Mouse (Mus musculus) forebrain, embryonic 13.5 days (tissue): ENCODE measurements around the gene Zcwpw1. TPM values are rescaled to one million over a fixed set of nuclear protein-coding genes. Genes with fewer than 3 reads are reported as not detected.
"Not testable (repeated sequence)": the region's sequence is repeated elsewhere in the genome, so short reads cannot be mapped to it uniquely, and the experiment has no call there.

ENCODE experiments used
- ATAC-seq: fragments of 200-750 bp; cut with Nextera tagmentation; 2 replicates; pipeline ENCODE4 v1.8.0; 2017
- H3K27ac ChIP-seq: fragments of 300-500 bp; sonication (generic); 2 replicates; pipeline ENCODE4 v1.5.1; 2015; ENCODE audit warnings: inconsistent platforms, mild to moderate bottlenecking, moderate library complexity
- H3K27me3 ChIP-seq: fragments of 300-500 bp; sonication (generic); 2 replicates; pipeline ENCODE4 v1.6.1; 2015; ENCODE audit warnings: mild to moderate bottlenecking, inconsistent platforms
- H3K36me3 ChIP-seq: fragments of 300-500 bp; sonication (generic); 2 replicates; pipeline ENCODE4 v1.6.1; 2015; ENCODE audit warnings: mild to moderate bottlenecking, inconsistent platforms; ENCODE audit not compliant: poor library complexity, severe bottlenecking
- H3K4me1 ChIP-seq: fragments of 300-500 bp; sonication (generic); 2 replicates; pipeline ENCODE4 v1.6.1; 2015; ENCODE audit warnings: inconsistent platforms
- H3K4me2 ChIP-seq: fragments of 300-500 bp; sonication (generic); 2 replicates; pipeline ENCODE4 v1.6.1; 2015; ENCODE audit warnings: inconsistent platforms, mild to moderate bottlenecking, moderate library complexity
- H3K4me3 ChIP-seq: fragments of 300-500 bp; sonication (generic); 2 replicates; pipeline ENCODE4 v1.5.1; 2015; ENCODE audit warnings: mild to moderate bottlenecking, inconsistent platforms
- H3K9ac ChIP-seq: fragments of 300-500 bp; sonication (generic); 2 replicates; pipeline ENCODE4 v1.6.1; 2015; ENCODE audit warnings: mild to moderate bottlenecking, inconsistent platforms
- H3K9me3 ChIP-seq: fragments of 300-500 bp; sonication (generic); replicated peaks from 2 replicates; pipeline ENCODE4 v1.6.1; 2016; ENCODE audit warnings: inconsistent platforms
- WGBS: fragments of 180-500 bp; shearing (Covaris S2); methylation state at CpG from one replicate; pipeline ENCODE4 v1.1.7; 2015; 5-methylcytosine and 5-hydroxymethylcytosine counted together
- polyA plus RNA-seq: library from polyadenylated mRNA; unstranded; fragments of >200 nt; fragmentation: Nextera tagmentation; extraction: Ambion mirVana; gene quantifications from 2 replicates; pipeline ENCODE4 v1.2.1, GENCODE M21; 2015

Gene Zcwpw1
- polyA plus RNA-seq, 1 experiment from 2014 or later, result 15.4 TPM

GRCm38 (mm10) chr5:137746851-137747325 is 40.7 kb upstream of the Zcwpw1 start:
- 1% methylated on average over 16 of the region's 16 CpGs for WGBS
- Histone ChIP-seq H3K4me3 (peak overlapping the region; percentile 69), H3K36me3 (peaks cover 19% of the 10 kb centered on the region)

DNA sequence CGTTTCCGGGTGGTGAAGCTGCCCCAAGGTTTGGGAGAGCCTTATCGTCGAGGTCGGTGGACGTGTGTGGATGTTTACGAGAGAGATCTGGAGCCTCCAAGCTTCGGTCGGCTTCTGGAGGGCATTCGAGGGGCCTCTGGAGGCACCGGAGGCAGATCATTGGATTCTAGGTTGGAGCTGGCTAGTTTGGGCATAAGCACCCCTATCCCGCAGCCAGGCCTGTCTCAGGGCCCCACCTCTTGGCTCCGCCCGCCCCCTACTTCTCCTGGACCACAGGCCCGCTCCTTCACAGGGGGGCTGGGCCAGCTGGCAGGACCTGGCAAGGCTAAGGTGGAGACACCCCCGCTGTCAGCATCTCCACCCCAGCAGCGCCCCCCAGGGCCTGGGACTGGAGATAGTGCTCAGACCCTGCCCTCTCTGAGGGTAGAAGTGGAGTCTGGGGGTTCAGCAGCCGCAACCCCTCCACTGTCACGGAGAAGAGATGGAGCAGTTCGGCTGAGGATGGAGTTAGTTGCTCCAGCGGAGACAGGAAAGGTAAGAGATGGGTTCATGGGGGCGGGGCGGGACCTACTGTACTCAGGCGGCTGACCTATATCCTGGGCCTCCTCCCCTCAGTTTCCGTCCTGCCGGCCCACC is 40.2 kb upstream of the Zcwpw1 start:
- peak overlapping the region; percentile 94 for H3K27ac ChIP-seq
- peak overlapping the region; percentile 99 for H3K4me2 ChIP-seq
- H3K9ac ChIP-seq, result peak overlapping the region; percentile 84
- peaks cover 40% of the 10 kb centered on the region for H3K4me1 ChIP-seq
- H3K4me3 ChIP-seq, result peak overlapping the region; percentile 69
- no peak for ATAC-seq
- peaks cover 24% of the 10 kb centered on the region for H3K36me3 ChIP-seq
- H3K9me3 ChIP-seq, result no peaks in the 10 kb centered on the region
- 6% methylated on average over 26 of the region's 26 CpGs for WGBS
- no peaks in the 10 kb centered on the region for H3K27me3 ChIP-seq

More at GRCm38 (mm10) chr5:137746851-137747325, 40.7 kb upstream of the Zcwpw1 start:
- ATAC-seq, result no peak
- peak overlapping the region; percentile 99 for H3K4me2 ChIP-seq
- H3K27me3 ChIP-seq, result no peaks in the 10 kb centered on the region
- no peaks in the 10 kb centered on the region for H3K9me3 ChIP-seq
- peak overlapping the region; percentile 94 for H3K27ac ChIP-seq
- peak overlapping the region; percentile 84 for H3K9ac ChIP-seq
- peaks cover 41% of the 10 kb centered on the region for H3K4me1 ChIP-seq

- no peak for ATAC-seq
- H3K4me2 ChIP-seq, result peak overlapping the region; percentile 99
- WGBS, result 32% methylated on average over 5 of the region's 5 CpGs
- peak overlapping the region; percentile 69 for H3K4me3 ChIP-seq
- H3K27ac ChIP-seq, result peak overlapping the region; percentile 7
- H3K9me3 ChIP-seq, result no peaks in the 10 kb centered on the region
- peaks cover 32% of the 10 kb centered on the region for H3K36me3 ChIP-seq
- peak overlapping the region; percentile 84 for H3K9ac ChIP-seq
- H3K27me3 ChIP-seq, result no peaks in the 10 kb centered on the region
- H3K4me1 ChIP-seq, result peaks cover 40% of the 10 kb centered on the region
These were observed 39.3 kb upstream of the Zcwpw1 start for GRCm38 (mm10) chr5:137748130-137748770.

DNA sequence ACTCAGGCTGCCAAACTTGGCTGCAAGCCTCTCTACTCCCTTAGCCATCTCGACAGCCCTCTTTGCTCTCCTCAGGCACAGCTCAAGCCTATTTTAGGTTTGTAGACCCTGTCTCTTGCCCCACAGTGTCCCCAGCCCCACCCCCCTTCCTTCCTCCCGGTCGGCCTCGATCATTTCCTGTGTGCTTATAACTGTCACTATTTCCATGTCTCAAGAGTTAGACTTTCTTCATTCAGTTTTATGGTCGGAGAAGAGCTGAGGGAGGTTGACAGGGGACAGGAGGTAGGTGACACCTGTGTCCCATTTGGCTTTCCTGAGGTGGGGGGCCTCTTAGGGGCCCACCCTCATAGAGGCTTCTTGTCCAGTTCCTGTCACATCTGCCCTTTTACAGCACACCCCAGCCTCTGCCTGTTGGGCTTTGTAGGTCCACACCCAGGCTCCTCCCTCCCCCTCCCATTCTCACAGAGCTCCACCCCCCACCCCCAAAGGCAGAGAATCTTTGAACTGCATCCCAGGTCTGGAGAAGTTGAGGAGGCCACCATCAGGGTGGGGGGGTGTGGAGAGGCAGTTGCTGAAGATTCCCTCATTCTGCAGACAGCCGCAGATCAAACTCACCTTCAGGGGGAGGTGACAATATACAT is 38.3 kb upstream of the Zcwpw1 start:
- 85% methylated on average over 6 of the region's 6 CpGs for whole genome bisulfite sequencing
- H3K36me3 ChIP-seq, result peaks cover 42% of the 10 kb centered on the region
- no peak overlapping the region for H3K9ac ChIP-seq
- H3K9me3 ChIP-seq, result no peaks in the 10 kb centered on the region
- no peak overlapping the region for H3K27ac ChIP-seq
- no peaks in the 10 kb centered on the region for H3K27me3 ChIP-seq
- H3K4me1 ChIP-seq, result peaks cover 40% of the 10 kb centered on the region
- no peak overlapping the region for H3K4me3 ChIP-seq
- ATAC-seq, result no peak
- peak overlapping the region; percentile 99 for H3K4me2 ChIP-seq

- 95% methylated on average over 6 of the region's 8 CpGs for WGBS
- not testable (repeated sequence) for H3K4me2 ChIP-seq, H3K9me3 ChIP-seq, H3K4me3 ChIP-seq, H3K9ac ChIP-seq, ATAC-seq, H3K27me3 ChIP-seq, H3K27ac ChIP-seq
- Histone ChIP-seq H3K4me1 (peaks cover 42% of the 10 kb centered on the region), H3K36me3 (peaks cover 44% of the 10 kb centered on the region)
These were observed 37.4 kb upstream of the Zcwpw1 start for GRCm38 (mm10) chr5:137750212-137750611.

GRCm38 (mm10) chr5:137751221-137751887 is 36.2 kb upstream of the Zcwpw1 start:
- WGBS, result 93% methylated on average over 13 of the region's 13 CpGs
- no peaks in the 10 kb centered on the region for H3K27me3 ChIP-seq
- H3K4me1 ChIP-seq, result peaks cover 46% of the 10 kb centered on the region
- ATAC-seq, result no peak
- H3K27ac ChIP-seq, result no peak overlapping the region
- peaks cover 54% of the 10 kb centered on the region for H3K36me3 ChIP-seq
- no peak overlapping the region for H3K4me3 ChIP-seq
- H3K4me2 ChIP-seq, result no peak overlapping the region
- no peaks in the 10 kb centered on the region for H3K9me3 ChIP-seq
- no peak overlapping the region for H3K9ac ChIP-seq

DNA sequence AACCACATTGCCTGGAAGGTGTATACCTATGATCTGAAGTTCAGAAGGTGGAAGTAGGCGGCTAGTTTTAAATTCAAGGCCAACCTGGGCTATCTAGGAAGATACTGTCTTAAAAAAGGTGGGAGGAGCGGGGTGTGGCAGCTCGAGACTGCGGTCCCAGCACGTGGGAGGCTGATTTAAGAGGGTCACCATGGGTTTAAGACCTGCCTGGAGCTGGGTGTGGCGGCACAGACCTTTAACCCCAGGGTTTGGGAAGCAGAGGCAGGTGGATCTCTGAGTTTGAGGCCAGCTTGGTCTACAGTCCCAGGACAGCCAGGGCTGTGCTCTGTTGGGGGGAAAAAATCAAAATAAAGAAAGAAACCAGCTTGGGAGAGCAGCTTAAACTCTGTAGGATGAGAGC is 35.6 kb upstream of the Zcwpw1 start:
- no peak overlapping the region for H3K9ac ChIP-seq
- peaks cover 57% of the 10 kb centered on the region for H3K36me3 ChIP-seq
- no peaks in the 10 kb centered on the region for H3K27me3 ChIP-seq
- no peak for ATAC-seq
- no peak overlapping the region for H3K4me3 ChIP-seq
- 85% methylated on average over 6 of the region's 6 CpGs for WGBS
- H3K27ac ChIP-seq, result no peak overlapping the region
- peaks cover 44% of the 10 kb centered on the region for H3K4me1 ChIP-seq
- H3K4me2 ChIP-seq, result no peak overlapping the region
- H3K9me3 ChIP-seq, result no peaks in the 10 kb centered on the region

DNA sequence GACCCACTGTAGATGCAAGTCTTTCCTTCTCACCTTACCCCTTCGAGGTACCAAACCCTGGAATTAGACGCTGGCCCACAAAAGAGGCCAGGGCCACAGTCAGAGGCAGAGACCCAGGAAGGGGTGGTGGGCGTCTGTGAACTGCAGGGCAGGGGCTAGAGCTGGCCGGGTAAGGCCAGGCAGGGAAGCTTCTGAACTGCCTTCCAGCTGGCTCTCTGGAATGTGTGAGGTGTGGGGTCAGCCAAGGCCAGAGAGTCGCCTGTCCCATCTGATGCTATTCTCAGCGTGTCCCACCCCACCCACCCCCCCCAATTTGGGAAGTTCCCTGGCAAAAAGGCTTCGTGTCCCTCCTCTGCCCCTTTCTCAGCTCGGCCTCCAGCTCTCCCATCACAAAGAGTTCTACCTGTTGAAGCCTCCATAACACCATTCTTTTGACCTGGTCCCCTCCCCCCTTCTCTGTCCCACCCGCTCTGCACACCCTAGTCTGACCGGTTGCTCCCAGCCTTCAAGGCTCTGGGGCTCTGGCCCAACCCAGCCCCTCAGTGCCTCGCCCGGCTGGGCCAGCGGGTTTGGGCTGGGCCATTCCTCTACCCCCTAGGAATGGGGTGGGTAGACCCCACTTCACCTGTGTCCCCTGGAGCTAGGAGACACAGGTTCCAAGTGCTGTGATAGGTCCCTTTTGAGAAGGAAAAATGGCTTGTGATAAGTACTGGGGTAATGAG is 34.3 kb upstream of the Zcwpw1 start:
- no peak overlapping the region for H3K9ac ChIP-seq
- peaks cover 44% of the 10 kb centered on the region for H3K4me1 ChIP-seq
- H3K4me3 ChIP-seq, result no peak overlapping the region
- no peaks in the 10 kb centered on the region for H3K27me3 ChIP-seq
- no peak for ATAC-seq
- no peak overlapping the region for H3K4me2 ChIP-seq
- no peaks in the 10 kb centered on the region for H3K9me3 ChIP-seq
- H3K36me3 ChIP-seq, result peaks cover 62% of the 10 kb centered on the region
- no peak overlapping the region for H3K27ac ChIP-seq
- WGBS, result 87% methylated on average over 13 of the region's 13 CpGs

DNA sequence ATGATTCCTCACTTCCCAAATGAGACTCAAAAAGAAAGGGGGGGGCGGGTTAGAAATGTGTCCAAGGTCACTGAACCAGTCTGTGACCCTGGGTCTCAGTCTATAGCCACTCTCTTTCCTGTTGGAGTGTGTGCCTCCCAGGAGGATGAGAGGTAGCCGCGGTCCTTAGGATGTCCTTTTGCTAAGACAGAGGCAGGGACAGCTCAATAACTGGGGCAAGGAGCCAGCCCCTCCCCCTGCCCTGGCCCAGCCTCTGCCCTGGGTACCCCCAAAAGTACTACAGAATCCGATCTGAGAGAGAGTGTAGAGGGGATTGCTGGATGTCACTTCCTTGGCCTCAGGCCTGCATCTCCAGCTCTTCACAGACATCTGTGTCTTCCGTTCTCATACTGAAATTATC is 32.2 kb upstream of the Zcwpw1 start:
- H3K36me3 ChIP-seq, result peaks cover 65% of the 10 kb centered on the region
- H3K9me3 ChIP-seq, result no peaks in the 10 kb centered on the region
- peaks cover 52% of the 10 kb centered on the region for H3K4me1 ChIP-seq
- H3K9ac ChIP-seq, result no peak overlapping the region
- H3K27ac ChIP-seq, result peak overlapping the region; percentile 62
- no peak overlapping the region; the same call in 1 of the 2 replicates for H3K4me2 ChIP-seq
- no peaks in the 10 kb centered on the region for H3K27me3 ChIP-seq
- WGBS, result 86% methylated on average over 5 of the region's 5 CpGs
- ATAC-seq, result no peak
- no peak overlapping the region for H3K4me3 ChIP-seq

- no peak overlapping the region for H3K9ac ChIP-seq
- no peak for ATAC-seq
These were observed 31.5 kb upstream of the Zcwpw1 start for GRCm38 (mm10) chr5:137756106-137756505.

GRCm38 (mm10) chr5:137756882-137757661 is 30.5 kb upstream of the Zcwpw1 start:
- peaks cover 52% of the 10 kb centered on the region for H3K36me3 ChIP-seq
- no peaks in the 10 kb centered on the region for H3K9me3 ChIP-seq
- H3K4me3 ChIP-seq, result no peak overlapping the region
- H3K4me2 ChIP-seq, result no peak overlapping the region
- 44% methylated on average over 10 of the region's 10 CpGs for WGBS
- peaks cover 53% of the 10 kb centered on the region for H3K4me1 ChIP-seq
- H3K27ac ChIP-seq, result peak overlapping the region; percentile 62
- no peaks in the 10 kb centered on the region for H3K27me3 ChIP-seq
- peak; percentile 64 for ATAC-seq
- peak overlapping the region; percentile 21; the same call in 1 of the 2 replicates for H3K9ac ChIP-seq

More at GRCm38 (mm10) chr5:137756106-137756505, 31.5 kb upstream of the Zcwpw1 start:
- peaks cover 61% of the 10 kb centered on the region for H3K36me3 ChIP-seq
- H3K4me2 ChIP-seq, result no peak overlapping the region
- no peaks in the 10 kb centered on the region for H3K9me3 ChIP-seq
- no peak overlapping the region for H3K4me3 ChIP-seq
- whole genome bisulfite sequencing, result 63% methylated on average over 3 of the region's 3 CpGs
- peaks cover 53% of the 10 kb centered on the region for H3K4me1 ChIP-seq
- H3K27me3 ChIP-seq, result no peaks in the 10 kb centered on the region
- H3K27ac ChIP-seq, result peak overlapping the region; percentile 62
